Mouse (Mus musculus) cerebellum, postnatal 14 days (tissue): Measurements from ENCODE around the gene Dnaic2.

Experiments used
- DNase-seq, 2 experiments: peaks; one replicate each; pipeline ENCODE4 v3.0.0; 2021; ENCODE audit warnings: mixed read lengths in 2 of 2

Dnaic2 gene

DNA sequence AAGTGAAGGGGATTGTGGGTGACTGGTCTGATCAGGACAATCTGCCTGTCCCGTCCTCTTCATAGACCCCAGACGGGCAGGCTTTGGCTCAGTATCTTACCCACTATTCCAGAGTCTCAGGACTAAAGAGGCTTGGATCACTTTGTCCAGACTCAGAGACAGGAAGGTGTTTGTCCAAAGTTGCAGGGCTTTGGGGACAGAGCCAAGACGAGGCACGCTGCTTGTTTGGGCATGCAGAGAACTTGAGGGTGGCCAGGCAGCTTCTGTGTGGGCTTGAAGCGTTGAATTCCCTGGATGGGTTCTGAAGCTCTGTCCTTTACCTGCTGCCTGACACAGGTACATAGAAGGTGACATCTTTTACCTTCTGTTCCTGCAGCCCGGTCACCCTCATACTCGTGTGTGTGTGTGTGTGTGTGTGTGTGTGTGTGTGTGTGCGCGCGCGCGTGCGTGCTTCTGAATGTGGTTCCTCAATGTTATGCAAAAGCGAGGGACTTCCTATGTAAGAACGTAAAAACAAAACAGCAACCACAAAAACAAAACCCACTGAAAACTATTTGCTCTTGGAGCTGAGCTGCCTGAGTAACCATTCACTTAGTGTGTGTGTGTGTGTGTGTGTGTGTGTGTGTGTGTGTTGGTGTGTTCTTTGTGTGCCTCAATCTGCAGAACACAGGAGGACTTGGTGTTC is 24.8 kb upstream of the Dnaic2 start:
- DNase-seq = no peak

DNA sequence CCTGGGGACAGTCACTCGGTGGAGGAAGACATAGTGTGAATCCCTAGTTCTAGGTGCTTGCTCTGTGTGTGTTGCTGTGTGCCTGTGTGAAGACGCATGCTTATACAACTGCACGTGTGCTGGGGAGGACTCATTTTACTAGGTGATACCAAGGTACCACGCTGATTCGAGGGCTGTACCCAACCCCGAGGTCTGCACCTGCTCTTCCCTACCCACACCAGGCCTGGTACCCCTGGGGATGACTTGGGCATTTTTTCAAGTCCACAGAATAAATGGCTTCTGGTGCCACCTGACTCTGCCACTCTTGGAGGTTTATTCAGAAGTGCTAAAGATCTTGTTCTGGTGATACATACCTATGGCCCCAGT is 24.2 kb upstream of the Dnaic2 start:
- no peak for DNase-seq

DNA sequence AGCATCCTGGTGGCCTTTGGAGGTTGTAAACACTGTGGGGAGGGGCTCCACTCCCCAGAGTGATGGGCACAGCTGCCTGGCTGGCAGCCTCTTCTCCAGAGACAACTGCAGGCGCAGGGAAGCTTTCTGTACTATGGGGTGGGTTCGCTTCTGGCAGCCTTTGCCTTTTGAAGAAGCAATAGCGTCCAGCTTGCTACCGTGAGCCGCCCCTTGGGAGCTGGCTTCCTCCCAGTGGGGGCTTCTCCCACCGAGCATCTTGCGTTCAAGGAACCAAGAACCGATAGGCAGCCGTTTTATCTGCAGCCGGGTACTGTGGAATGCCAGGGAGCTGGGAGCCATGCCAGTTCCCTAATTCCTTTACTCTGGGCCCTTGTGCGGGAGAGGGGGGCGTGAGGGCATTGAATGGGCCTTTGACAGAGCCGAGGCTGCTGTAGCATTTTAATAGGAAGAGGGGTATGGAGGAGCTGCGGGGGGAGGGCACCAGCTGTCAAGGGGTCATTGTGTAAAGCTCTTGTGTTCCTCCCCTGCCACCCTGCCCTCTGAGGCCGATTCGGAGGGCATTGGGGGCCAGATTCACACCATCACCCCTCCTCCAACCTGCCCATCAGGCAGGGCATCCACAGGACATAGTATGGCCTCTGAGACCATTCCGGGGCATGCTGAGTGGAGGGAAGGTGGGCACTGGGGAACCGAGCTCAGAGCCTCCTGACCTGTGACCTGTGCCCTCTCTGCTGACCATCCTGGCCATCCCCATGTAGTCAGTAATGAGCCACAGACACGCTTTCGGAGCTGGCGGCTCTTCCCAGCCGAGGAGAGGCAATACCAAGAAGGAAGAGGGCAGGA is 22.9 kb upstream of the Dnaic2 start:
- DNase-seq = peak; percentile 60 to 64

DNA sequence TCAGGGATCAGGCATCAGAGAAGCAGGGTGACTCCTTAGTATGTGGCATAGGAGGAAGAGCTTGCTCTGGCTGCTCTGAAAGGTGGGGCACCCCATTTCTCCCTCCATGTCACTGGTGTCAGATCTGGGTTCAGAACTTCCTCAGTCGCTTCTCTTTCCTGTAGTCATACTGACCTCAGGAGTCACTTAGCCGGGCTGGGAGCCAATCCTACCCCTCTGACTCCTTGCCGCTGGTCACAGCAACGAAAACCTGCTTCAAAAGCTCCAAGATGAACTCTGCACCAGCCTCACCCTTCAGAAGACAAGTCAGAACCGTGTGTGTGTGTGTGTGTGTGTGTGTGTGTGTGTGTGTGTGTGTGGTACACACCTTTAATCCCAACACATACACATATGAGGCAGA is 20.9 kb upstream of the Dnaic2 start:
- DNase-seq = no peak

DNA sequence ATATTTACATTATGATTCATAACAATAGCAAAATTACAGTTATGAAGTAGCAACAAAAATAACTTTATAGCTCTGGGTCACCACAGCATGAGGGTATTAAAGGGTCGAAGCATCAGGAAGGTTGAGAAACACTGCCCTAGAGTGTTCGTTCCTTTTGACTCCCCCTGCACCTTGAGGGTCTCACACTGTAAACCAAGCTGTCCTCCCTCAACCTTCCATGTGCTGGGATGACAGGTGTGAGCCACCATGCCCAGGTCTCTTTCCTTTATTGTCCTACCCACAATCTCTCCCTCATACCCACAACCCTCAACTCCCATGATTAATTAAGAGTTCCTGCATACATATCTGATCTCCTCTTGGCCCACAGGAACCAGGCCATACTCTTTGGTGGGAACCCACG is 15.8 kb upstream of the Dnaic2 start:
- DNase-seq = no peak

DNA sequence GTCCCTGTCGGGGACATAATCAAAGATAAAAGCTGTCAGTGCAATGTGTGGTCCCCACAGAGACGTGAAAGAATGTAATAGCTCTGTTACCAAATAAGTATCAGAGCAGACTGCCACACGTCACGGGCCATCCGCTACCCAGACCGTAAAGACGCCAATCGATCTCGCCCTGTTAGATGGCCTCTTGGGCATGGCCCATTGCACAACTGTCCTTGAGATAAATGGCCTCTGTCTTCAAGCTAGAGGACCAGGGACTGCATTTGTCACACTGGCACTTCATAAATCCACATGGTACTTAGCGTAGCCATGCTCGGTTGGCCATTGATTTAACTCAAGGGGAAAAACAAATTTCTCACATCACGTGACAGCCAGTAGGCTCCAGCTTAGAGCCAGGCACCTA is 15.3 kb upstream of the Dnaic2 start:
- no peak for DNase-seq

DNA sequence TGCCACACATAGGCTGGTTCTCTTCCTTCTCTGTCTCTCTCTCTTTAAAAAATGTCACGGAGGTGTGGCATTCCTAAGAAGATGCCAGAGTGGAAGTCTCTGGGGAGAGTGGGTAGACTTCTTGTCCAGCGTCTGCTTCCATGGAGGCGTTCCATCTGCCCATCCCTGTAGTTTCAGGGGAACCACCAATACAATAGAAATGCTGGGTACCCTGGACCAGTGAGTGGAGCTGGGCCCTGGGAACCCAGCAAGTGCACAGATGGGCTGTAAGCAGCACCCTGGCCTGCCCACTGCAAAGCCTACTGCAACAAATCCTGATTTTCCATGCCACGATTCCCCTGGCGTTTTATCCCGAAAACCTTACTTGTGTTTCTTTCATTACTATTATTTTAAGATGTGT is 12.7 kb upstream of the Dnaic2 start:
- peak; percentile 42 to 54 for DNase-seq

DNA sequence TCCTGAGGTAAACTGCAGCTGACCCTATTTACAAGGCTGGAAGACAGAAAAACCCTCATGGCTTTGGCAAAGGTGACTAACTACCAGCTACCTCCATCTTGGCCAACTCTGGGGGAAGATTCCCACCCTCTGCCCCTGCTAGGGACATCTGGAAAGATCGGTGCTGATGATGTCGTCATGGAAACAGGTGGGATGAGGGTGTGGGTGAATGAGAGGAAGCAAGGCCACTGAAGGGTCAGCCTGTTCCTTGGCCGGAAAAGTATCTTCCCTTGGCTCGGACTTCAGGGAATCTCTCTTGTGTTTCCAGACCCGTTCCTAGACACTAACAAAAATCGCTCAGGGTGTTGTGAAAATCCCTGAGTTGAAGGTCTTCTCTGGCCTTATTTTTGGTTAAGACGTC is 11.7 kb upstream of the Dnaic2 start:
- no peak for DNase-seq

DNA sequence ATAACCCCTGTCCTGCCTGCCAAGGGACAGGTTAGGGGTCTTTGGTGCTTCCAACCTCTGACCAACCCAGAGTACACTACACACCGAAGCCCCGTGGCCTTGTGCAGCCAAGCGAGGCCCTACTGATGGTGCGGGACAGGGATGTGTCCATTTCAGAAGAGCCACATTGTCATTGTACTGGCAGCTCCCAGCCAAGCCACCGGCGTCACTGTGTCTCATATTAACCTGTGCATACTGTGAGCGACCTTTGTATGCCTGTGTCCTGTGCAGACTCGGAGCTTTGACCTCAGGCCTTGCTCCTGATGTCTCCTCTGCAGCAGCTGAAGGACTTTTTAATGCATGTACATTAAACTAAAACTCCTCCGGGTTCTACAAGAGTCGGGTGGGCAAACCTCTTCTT is 6.7 kb upstream of the Dnaic2 start:
- no peak for DNase-seq

DNA sequence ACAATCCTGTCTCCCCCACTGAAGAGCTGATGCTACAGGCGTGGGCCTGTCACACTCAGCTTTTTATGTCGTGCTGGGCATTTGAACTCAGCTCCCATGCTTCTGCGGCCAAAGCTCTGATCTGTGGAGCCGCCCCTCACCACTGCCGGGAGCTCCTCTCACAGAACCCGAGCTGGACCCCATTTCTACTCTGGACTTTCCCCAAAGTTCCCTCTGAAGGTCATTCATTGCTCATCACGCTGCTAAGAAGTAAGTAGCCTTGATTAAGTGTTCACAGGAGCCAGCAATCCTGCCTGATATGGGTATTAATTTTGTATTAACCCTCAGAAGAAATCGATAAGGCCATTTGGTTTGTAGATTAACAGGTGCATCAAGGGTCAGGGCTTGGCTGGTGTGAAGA is 4.8 kb upstream of the Dnaic2 start:
- no peak for DNase-seq

DNA sequence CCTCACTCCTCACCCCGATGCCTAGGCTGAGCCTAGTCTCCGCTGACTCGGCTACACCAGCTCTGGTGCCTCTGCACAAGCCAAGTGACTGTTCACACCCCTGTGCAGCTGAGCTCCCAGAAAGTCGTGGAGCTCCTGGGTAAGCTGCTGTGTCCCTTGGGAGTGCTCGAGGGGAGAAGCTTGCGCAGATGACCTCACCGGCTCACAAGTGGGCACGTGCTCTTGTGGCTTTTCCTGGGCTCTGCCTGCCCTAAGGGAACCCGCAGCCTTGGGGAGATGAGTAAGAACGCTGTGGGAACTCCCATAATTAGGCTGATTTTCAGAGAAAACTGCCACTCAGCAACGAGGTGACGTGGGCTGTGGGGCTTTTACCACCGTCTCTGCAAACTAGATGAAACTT is 4.2 kb upstream of the Dnaic2 start:
- DNase-seq = no peak

DNA sequence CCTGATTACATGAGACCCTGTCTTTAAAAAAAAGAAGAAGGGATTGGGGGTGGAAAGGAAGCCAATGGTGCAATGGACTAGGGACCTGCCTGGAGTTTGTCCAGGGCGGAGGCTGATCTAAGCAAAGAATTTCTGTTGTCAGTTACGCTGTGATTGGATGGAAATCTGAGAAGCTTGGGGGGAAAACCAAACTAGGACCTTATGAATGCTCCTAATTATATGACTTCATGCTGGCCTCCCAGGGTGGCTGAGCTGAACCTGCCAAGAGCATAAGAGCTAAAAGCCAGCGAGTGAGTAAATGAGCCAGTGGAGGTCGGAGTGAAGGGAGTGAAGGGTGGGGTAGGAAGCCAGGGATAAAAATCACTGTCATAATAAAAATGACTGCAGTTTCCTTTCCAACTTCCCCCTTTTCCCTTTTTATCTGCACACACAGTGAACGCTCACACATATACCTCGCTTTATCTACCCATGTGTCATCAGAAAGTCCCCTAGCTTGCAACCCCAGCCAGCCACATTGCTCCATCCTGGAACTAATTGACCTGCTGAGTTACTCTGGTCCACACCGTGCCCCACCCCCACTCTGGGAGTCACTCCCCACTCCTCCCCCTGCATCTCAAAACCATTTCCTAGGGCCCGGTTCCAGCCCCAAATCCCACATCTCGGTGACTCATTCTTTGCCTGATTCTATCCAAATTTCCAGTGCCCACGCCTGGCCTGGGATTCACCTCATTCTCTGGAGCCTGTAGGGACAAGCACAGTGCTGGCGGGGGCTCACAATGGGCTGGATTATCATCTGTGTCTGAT is 2.2 kb upstream of the Dnaic2 start:
- peak; percentile 30 to 53 for DNase-seq

DNA sequence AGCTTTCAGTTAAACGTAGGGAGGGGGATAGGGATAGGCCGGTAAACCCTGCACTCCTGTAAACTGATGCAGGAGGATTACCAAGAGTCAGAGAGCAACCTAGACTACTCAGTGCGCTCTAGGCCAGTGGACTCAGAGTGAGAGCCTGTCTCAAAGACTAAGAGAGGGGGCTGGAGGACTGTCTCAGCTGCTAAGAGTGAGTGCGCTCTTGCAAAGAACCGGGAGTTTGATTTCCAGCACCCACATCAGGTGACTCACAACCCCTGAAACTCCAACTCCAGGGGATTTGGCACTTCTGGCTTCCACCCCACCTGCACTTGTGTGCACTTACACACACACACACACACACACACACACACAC is 598 bp downstream of the Dnaic2 start:
- no peak for DNase-seq

DNA sequence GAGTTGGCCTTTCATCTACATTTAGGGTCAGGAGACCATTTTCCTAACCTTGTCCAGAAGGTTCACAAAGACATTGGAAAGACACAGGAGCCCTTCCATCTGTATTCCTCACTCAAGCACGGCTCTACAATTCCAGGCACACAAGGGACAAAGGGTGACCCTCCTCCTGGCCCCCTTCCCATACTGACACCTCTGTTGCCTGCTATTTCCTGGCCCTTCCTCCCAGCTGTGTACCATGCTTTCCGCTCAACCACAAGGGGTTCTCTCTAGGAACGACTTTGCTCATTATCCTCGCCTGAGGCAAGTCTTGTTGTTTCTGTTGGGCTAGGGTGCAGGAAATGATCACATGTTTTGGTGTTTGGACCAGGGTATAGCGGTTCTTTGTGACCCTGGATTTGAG is 1.1 kb downstream of the Dnaic2 start:
- DNase-seq = no peak

DNA sequence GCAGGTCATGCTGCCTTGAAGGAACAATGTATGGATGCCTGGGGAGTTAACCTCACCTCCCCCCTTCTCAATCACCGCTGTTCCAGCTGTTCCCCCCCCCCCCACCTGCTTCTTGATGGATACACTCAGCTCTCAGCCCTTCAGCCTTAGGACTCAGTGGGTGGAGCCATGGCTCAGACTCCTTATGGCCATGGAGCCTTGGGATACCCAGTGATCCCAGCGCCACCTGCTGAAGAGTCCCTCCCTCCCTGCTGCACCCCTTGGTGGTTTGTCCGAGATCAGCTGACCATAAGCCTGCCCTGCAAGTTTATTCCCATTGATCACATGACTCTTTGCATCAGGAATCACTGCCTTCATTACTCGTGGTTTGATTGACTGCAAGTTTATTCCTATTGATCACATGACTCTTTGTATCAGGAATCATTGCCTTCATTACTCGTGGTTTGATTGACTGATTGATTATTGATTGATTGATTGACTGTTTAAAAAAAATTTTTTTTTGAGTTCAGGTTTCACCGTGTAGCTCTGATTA is 2.7 kb downstream of the Dnaic2 start:
- no peak for DNase-seq

DNA sequence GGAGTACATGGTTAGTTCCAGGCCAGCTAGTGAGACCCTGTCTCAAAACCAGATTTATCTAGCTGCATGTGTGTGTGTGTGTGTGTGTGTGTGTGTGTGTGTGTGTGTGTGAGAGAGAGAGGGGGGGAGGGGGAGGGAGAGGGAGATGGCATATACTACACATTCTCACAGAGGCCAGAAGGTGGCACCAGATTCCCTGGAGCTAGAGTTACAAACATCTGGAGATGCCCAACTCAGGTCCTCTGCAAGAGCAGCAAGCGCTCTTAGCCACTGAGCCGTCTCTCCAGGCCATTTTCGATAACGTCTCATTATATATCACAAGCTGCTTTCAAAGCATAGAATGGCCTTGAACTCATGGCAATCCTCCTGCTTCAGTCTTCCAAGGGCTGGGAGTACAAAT is 4.5 kb downstream of the Dnaic2 start:
- DNase-seq = no peak

DNA sequence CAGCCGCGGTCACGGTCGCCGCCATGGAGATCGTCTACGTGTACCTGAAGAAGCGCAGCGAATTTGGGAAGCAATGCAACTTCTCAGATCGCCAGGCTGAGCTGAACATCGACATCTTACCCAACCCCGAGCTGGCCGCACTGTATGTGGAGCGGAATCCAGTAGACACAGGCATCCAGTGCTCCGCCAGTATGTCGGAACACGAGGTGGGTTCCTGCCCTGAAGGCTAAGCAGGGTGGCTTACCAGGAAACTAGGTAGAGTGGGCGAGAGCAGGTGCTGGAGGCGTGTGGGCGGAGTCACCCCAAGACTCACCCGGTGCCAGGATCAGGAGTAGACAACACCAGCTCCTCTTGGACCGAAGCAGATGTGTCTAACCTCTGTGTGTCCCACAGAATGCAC is 5.7 kb downstream of the Dnaic2 start:
- no peak for DNase-seq

DNA sequence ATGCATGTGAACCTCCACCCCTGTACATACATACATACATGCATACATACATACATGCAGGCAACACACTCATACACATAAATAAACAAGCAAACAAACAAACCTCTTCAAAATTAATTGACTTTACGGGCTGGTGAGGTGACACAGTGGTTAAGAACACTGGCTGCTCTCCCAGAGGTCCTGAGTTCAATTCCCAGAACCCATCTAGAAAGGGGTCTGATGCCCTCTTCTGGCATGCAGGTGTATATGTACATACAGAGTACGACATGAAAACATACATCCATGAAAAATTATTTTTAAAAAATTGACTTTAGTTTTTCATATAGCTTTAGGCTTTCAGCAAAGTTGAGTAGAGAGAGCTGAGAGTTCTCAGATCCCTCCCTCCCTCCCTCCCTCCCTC is 8.9 kb downstream of the Dnaic2 start:
- no peak for DNase-seq

DNA sequence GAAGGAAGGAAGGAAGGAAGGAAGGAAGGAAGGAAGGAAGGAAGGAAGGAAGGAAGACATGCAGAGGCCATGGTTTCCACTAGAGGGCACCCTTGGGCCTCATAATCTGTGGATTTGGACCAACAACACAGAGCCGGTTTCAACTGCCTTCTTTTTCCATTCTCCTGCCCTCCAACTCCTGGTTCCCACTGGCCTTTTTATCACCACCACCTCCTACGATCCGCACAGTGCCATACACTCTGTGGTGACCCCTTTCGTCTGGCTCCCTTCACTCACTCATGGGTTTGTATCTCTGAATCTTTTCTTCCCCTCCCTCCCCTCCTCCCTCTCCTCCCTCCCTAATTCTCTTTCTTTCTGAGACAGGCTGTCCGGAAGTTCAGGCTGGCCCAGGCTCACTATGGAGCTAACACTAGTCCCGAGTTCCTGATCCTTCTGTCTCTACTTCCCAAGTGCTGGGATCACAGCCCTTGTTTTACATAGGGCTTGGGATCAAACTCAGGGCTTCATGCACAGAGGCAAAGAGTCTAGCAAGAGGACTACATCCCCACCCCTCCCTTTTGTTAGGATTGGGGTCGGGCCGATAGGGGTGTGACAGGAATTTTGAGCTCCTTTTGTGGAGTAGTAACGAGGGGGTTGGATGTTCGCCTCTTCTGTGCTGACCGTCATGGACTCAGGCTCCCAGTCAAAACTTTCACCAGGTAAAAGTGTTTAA is 9.9 kb downstream of the Dnaic2 start:
- DNase-seq = peak; percentile 83 to 88

DNA sequence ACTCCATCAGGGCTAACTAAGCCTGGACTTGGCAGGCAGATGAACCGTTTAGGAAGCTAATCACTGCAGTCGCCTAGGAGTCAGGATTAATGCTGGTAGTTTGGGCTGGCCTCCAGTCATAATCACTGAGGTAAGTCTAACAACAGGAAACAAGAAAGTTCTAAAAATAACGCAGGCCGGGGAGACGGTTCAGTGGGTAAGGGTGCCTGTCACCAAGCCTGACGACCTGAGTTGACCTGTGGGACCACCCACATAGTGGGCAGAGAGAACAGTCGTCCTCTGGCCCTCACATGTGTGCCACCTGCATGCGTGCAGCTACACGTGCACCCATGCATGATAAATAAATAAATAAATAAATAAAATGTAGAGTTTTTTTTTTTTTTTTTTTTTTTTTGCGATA is 13.4 kb downstream of the Dnaic2 start:
- DNase-seq = peak; percentile 27 to 40

DNA sequence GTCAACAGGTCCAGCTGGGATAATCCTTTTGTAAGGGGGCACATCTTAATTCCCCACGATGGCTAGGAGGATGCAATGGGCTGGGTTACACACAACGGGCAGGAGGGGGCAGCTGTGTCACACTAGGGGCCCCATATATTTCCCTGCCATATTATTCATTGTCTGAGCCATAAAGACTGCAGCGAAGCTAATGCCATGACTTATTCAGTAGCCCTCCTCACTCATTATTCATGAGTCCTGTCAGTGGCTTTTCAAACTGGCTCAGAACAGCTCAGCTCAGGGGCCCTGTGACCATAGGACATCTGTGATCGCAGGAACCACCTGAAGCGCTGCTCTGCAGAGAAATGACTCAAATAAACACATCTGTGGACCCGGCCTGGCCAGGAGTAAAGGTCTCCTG is 14.2 kb downstream of the Dnaic2 start:
- DNase-seq = no peak

DNA sequence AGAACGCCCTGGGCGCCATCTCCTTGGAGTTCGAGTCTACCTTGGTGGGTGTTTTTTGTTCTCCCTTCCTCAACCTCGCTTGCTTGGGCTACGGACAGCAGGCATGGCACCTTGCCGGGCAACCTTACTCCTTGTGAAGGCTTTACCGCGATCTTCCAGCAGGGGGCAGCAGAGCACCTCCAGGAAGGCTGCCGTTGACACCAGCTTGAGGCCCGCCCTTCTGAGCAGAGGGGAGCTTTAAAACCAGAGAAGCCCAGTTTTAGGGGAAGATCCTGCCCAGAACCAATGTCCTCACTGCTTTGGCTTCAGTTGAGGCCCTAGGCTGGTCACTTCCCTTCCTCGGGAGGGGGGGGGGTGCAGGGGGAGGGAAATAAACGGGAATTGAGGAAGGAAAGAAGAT is 17.9 kb downstream of the Dnaic2 start:
- peak; percentile 99 to 100 for DNase-seq

DNA sequence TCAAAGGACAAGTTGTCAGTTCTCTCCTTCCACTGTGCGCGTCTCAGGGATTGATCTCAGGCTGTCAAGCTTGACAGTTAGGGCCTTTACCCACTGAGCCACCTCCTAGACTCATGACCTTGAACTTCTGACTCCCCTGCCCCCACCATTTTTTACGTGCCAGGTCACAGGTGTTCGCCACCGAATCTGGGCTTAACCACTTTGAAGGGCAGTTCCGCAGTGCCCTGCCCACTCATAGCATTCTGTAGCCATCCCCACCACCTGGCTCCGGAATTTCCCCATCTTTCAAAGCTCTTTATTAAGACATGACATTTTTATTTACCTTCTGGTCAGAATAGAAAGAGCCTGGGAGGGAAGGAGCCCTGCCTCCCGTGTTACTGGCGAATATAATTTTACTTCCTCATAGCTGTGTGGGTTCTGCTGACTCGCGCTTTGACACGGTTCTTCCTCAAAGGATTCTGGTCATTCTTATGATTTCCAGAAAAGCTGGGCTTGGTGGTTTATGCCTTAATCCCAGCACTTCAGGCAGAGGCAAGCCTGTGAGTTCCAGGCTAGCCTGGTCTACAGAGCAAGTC is 20.4 kb downstream of the Dnaic2 start:
- no peak for DNase-seq
